Mouse (Mus musculus) spleen, adult 2 months (tissue): ENCODE measurements around the gene Cc2d1a.

Experiments
- CTCF ChIP-seq: fragments of 200-500 bp; IDR thresholded peaks from 2 replicates; pipeline ENCODE4 v1.5.1; 2011; ENCODE audit warnings: mild to moderate bottlenecking, inconsistent platforms; ENCODE audit not compliant: insufficient read depth, insufficient read length, insufficient replicate concordance; ENCODE audit errors: extremely low read depth
- POLR2A ChIP-seq: fragments of 200-500 bp; IDR thresholded peaks from 2 replicates; pipeline ENCODE4 v1.6.1; 2011; ENCODE audit warnings: low read depth, low read length, inconsistent platforms

GRCm38 (mm10) chr8:84187065-84187755 is 39.5 kb upstream of the Cc2d1a start:
- TF ChIP-seq CTCF = peak; percentile 83; the same call in 1 of the 2 replicates
- no peak; the same call in 1 of the 2 replicates for TF ChIP-seq POLR2A
